In genomic region chr5:75892956-75893471, GRCm38 (mm10) we compare ENCODE assay signal across 33 mouse cellular contexts.
DNase-seq lines count a peak whose midpoint lies in the region; ATAC-seq and TF ChIP-seq lines count a peak whose summit lies in the region.
"Had no signal": no experiment of that assay in that cellular context is flagged by ENCODE, and none has a peak within 500 bp of the region (broad histone marks: within the 10 kb centered on the region; RNA-seq: fewer than 3 reads in every experiment).

No protein-coding gene starts in this region.

- H3K27me3 ChIP-seq in hindbrain, embryonic 13.5 days, result no peaks in the 10 kb centered on the region
- H3K27me3 ChIP-seq in hindbrain, embryonic 10.5 days (ENCODE audit: insufficient read depth, poor library complexity, severe bottlenecking), result 0 out of 2 replicates have a peak, but pooled peaks cover 7% of the 10 kb centered on the region
- no peaks in the 10 kb centered on the region for H3K27me3 ChIP-seq in kidney, embryonic 14.5 days (ENCODE audit: control insufficient read depth, insufficient read depth, low read length)
- H3K27me3 ChIP-seq: embryonic facial prominence, embryonic 12.5 days; heart, embryonic 13.5 days; hindbrain, embryonic 12.5 days; limb, embryonic 13.5 days; midbrain, embryonic 13.5 days had no signal

- no peak for TF ChIP-seq CTCF in brain, embryonic 14.5 days (IDR thresholded peaks at IDR 0.05; ENCODE audit: borderline replicate concordance, extremely low read depth, insufficient read depth, insufficient read length)

- H3K9me3 ChIP-seq in hindbrain, embryonic 13.5 days, result no peaks in the 10 kb centered on the region
- H3K9me3 ChIP-seq in hindbrain, embryonic 10.5 days, result no peaks in the 10 kb centered on the region
- H3K9me3 ChIP-seq in kidney, embryonic 14.5 days (ENCODE audit: control insufficient read depth, low read length), result no peaks in the 10 kb centered on the region
- H3K9me3 ChIP-seq: embryonic facial prominence, embryonic 12.5 days; heart, embryonic 13.5 days; hindbrain, embryonic 12.5 days; limb, embryonic 13.5 days; liver, embryonic 12.5 days; megakaryocyte, embryonic 14.5 days; midbrain, embryonic 13.5 days had no signal

- H3K4me3 ChIP-seq in hindbrain, embryonic 13.5 days, result no peak overlapping the region
- no peak overlapping the region for H3K4me3 ChIP-seq in hindbrain, embryonic 10.5 days
- no peak overlapping the region for H3K4me3 ChIP-seq in kidney, embryonic 14.5 days (ENCODE audit: low read length)
- H3K4me3 ChIP-seq: embryonic facial prominence, embryonic 12.5 days; erythroblast, embryonic 14.5 days; gastrocnemius, adult 2 months; heart, embryonic 13.5 days; hindbrain, embryonic 12.5 days; limb, embryonic 13.5 days; liver, embryonic 12.5 days; megakaryocyte, embryonic 14.5 days; midbrain, embryonic 13.5 days had no signal

- H3K36me3 ChIP-seq in hindbrain, embryonic 13.5 days, result no peaks in the 10 kb centered on the region
- H3K36me3 ChIP-seq in hindbrain, embryonic 10.5 days, result no peaks in the 10 kb centered on the region
- H3K36me3 ChIP-seq in kidney, embryonic 14.5 days (ENCODE audit: control insufficient read depth, insufficient read depth, low read length), result no peaks in the 10 kb centered on the region
- H3K36me3 ChIP-seq: embryonic facial prominence, embryonic 12.5 days; heart, embryonic 13.5 days; hindbrain, embryonic 12.5 days; limb, embryonic 13.5 days; liver, embryonic 12.5 days; midbrain, embryonic 13.5 days had no signal

- no peak for TF ChIP-seq POLR2A in brain, embryonic 14.5 days (IDR thresholded peaks at IDR 0.05; ENCODE audit: borderline replicate concordance, extremely low read depth, insufficient read depth, insufficient read length, poor library complexity, severe bottlenecking)

- 71% methylated on average over 6 of the region's 6 CpGs for WGBS in hindbrain, embryonic 13.5 days
- WGBS in hindbrain, embryonic 10.5 days, result 66% methylated on average over 6 of the region's 6 CpGs
- WGBS in kidney, embryonic 14.5 days, result 70% methylated on average over 6 of the region's 6 CpGs

- H3K4me2 ChIP-seq in hindbrain, embryonic 13.5 days, result no peak overlapping the region
- H3K4me2 ChIP-seq in kidney, embryonic 14.5 days (replicated peaks; ENCODE audit: low read depth, low read length), result no peak overlapping the region
- H3K4me2 ChIP-seq: embryonic facial prominence, embryonic 12.5 days; heart, embryonic 13.5 days; hindbrain, embryonic 12.5 days; limb, embryonic 13.5 days; liver, embryonic 12.5 days; midbrain, embryonic 13.5 days had no signal

- H3K9ac ChIP-seq in hindbrain, embryonic 13.5 days, result no peak overlapping the region; the same call in 1 of the 2 replicates
- no peak overlapping the region for H3K9ac ChIP-seq in kidney, embryonic 14.5 days (ENCODE audit: low read depth, low read length)
- H3K9ac ChIP-seq: embryonic facial prominence, embryonic 12.5 days; heart, embryonic 13.5 days; hindbrain, embryonic 12.5 days; limb, embryonic 13.5 days; liver, embryonic 12.5 days; midbrain, embryonic 13.5 days had no signal

- peaks cover 11% of the 10 kb centered on the region for H3K4me1 ChIP-seq in hindbrain, embryonic 13.5 days (replicated peaks)
- H3K4me1 ChIP-seq in hindbrain, embryonic 10.5 days (replicated peaks), result peaks cover 19% of the 10 kb centered on the region
- no peaks in the 10 kb centered on the region for H3K4me1 ChIP-seq in kidney, embryonic 14.5 days (ENCODE audit: control insufficient read depth, insufficient read depth, low read length)
- H3K4me1 ChIP-seq: limb, embryonic 13.5 days; liver, embryonic 12.5 days had no signal

- H3K27ac ChIP-seq in hindbrain, embryonic 13.5 days, result peak overlapping the region; percentile 8; the same call in 1 of the 2 replicates
- no peak overlapping the region for H3K27ac ChIP-seq in hindbrain, embryonic 10.5 days
- no peak overlapping the region for H3K27ac ChIP-seq in kidney, embryonic 14.5 days (ENCODE audit: low read depth, low read length)
- H3K27ac ChIP-seq: embryonic facial prominence, embryonic 12.5 days; gastrocnemius, adult 2 months; heart, embryonic 13.5 days; hindbrain, embryonic 12.5 days; limb, embryonic 13.5 days; liver, embryonic 12.5 days; midbrain, embryonic 13.5 days had no signal

- ATAC-seq in hindbrain, embryonic 13.5 days (ENCODE audit: low FRiP score), result no peak
- ATAC-seq in kidney, embryonic 14.5 days (ENCODE audit: low FRiP score, low TSS enrichment), result no peak
- ATAC-seq: forebrain, embryonic 16.5 days; intestine, embryonic 16.5 days; liver, embryonic 12.5 days; lung, postnatal 0 days; midbrain, embryonic 13.5 days had no signal

- DNase-seq in hindbrain, embryonic 10.5 days (ENCODE audit: low spot score), result no peak
- peak; percentile 34 for DNase-seq in NIH3T3 (ENCODE audit: low read depth)
- peak; percentile 40 for DNase-seq in brain, embryonic 14.5 days (ENCODE audit: low read depth)
- peak; percentile 13 for DNase-seq in retina, postnatal 7 days (ENCODE audit: low read depth, low spot score)
- DNase-seq: adrenal gland, postnatal 10 days; B cell, adult 2 months; cerebellum, adult 11 months; cerebellum, adult 9-10 months; cerebellum, postnatal 36 days; gastrocnemius, adult 2 months; gastrocnemius, postnatal 36 days; heart, postnatal 14 days; kidney, adult 8-10 months; kidney, postnatal 25 days; lung, adult 18-20 months; lung, postnatal 4 days; right cerebral cortex, adult 18-20 months; spleen, adult 18-20 months; thymus, adult 18-20 months; thymus, postnatal 25 days had no signal
